Mouse (Mus musculus): ENCODE results near the gene Lcat.

The Lcat gene

GRCm38 (mm10) chr8:105942026-105942425, 1.2 kb downstream of the Lcat start:
- DNase-seq: no peak

DNA sequence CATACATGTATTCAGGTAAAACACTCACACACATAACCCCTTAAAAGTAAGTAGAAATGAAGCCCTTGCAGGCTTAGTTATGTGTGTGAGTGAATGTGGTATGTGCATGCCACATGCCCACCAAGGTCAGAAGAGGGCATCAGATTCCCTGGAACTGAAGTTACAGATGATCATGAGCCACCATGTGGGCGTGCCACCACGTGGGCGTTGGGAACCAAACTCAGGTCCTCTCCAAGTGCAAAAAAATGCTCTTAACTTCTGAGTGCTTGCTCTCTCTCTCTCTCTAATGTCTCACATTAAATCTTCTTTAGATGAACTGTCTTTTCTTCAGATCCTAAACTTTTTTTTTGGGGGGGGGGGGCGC, 4.9 kb downstream of the Lcat start, which contains the start of gene Psmb10:
Psmb10 (minus strand) TSS at position 139 of the 364 bp plus-strand sequence.
- DNase-seq: peak in 1 of 2 experiments; percentile 39

DNA sequence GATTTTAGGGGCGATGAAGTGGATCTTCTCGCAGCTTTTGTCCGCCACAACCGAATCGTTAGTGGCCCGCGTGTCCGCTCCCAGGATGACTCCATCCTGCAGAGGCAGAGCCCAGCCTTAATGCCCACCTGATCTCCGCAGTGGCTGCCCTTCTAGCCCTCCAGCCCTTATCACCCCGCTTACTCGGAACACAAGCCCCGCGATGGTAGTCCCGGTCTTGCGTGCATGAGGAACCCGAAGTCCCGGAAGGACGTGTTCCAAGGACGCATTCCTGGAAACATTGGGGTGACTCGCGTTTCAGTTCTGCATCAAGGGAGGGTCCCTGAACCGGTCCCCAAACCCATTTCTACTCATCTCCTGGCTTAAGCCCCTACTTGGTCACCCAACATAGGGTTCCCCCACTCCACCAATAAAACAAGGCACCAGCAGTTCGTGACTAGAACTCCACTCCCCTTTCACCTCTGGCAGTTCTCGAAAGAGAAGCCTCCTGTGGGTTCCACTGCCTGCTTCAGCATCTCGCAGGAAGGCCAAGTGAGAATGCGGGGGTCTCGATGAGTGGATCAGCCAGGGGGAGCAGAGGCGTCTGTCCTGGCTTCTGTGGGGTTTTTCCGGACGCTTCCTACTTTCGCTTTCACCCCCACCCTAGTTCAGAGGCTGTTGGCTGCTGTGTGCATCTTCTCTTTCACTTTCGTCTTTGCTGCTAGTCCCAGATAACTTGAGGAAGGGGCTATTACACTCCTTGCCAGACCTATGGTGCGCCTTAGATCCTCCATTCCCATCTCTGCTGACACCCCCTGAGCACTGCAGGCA, 5.5 kb downstream of the Lcat start:
- peak in 1 of 2 experiments; percentile 45 for DNase-seq

GRCm38 (mm10) chr8:105936866-105937475, 6.2 kb downstream of the Lcat start:
- peak; percentile 94 to 95 for DNase-seq

GRCm38 (mm10) chr8:105935863-105936603, 7.1 kb downstream of the Lcat start:
- no peak for DNase-seq

GRCm38 (mm10) chr8:105935105-105935504, 8.1 kb downstream of the Lcat start:
- DNase-seq: no peak

- DNase-seq: no peak
These were observed 9.4 kb downstream of the Lcat start, which contains the start of gene Ctrl for GRCm38 (mm10) chr8:105933762-105934161. Ctrl (minus strand) TSS chr8:105933862.

DNA sequence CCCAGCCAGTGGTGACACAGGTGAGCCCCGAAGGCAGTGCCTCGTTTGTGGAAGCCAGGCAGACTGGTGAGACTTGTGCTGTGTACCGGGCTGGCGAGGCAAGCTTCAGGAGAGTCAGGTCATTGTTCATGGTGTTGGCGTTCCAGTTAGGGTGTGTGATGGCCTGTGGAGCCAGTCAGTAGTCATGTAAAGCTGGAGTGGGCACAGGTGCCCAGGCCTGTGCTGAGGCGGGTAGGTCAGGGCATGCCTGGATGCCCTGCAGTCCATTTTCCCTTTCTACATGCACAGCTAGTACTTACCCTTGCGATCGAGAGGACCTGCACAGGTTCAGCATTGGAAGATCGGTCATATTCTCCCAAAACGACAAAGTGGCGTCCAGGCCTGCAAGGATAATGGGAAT, 10.7 kb downstream of the Lcat start:
- no peak for DNase-seq

- DNase-seq: no peak
These were observed 11.9 kb downstream of the Lcat start for GRCm38 (mm10) chr8:105931271-105931670.

DNA sequence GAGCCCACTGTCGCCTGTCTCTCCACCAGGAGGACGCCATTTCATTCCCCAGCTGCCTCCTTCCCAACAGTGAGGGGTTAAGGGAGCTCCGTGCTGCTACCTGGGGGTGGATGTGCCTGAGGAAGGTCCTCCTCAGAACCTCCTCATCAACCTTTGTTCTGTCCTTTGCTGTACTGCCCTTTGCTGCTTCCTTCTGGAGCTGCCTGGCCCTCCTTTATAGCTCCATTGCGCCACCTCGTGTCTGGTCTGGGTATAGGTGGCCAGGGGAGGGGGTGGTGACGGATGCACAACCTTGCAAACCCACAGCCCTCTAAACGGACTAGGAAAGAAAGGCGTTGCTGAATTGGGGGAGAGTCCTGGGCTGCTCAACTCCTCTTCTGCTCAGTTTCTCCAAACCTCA, 12.6 kb downstream of the Lcat start:
- DNase-seq: peak; percentile 56 to 82

GRCm38 (mm10) chr8:105925123-105925522, 18.1 kb downstream of the Lcat start:
- no peak for DNase-seq

DNA sequence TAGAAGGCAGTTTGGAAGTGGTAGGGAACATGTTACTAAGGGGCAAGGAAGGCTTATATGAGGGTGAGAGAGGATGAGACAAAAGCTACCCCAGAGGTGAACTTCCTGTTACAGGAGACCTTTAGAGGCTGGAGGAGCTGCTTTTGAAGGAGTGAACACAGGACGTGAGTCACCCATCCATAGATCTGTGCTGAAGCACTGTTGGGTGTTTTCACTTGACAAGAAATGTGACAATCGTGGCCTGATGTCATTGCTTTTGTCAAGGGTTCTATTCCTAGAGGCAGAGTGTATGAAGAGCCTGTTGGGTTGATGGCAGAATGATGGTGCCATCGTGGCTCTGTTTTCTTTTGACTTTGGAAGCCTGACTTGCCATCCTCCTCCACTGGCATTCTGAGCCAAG, 23.8 kb downstream of the Lcat start:
- DNase-seq: no peak

- DNase-seq: no peak
These were observed 42.1 kb downstream of the Lcat start for GRCm38 (mm10) chr8:105900941-105901616.

DNA sequence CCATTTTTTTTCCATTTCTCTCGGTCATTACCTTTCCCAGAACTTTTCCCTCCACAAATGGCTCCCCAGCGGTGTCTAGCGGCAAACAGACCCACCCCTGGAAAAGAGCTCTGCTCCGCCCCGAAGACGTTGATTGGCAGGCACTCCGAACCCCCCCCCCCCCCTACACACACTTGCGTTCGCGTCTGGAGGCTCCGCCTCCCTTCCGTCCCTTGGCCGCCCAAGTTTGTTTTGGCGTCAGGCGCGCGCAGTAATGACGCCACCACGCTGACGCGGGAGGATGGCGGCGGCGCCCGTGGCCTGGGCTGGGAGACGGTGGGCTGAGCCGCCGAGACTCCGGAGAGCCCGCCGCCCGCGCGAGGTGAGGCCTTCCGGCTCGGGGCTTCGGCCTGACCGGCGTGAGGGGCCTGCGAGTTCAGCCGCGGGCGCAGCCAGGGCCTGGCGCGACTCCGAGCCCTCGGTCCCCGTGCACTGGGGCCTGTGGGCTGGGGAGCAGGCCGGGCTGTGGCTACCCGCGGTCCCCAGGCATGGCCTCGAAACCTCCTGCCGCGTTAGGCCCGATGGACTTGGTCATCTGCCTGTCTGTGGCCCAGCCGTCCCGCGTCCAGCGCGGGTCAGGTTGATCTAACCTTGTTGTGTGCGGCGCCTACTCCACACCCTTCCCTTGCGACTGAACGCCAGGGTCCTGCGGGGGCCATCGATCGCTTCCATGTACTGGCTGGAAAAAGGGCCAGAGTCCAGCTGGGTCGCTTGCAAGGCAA, 42.8 kb downstream of the Lcat start, which contains the start of gene Pskh1:
Pskh1 (plus strand) TSS at position 262 of the 761 bp plus-strand sequence.
- peak; percentile 84 to 91 for DNase-seq

GRCm38 (mm10) chr8:105897801-105898480, 45.2 kb downstream of the Lcat start:
- no peak for DNase-seq

GRCm38 (mm10) chr8:105893339-105893738, 49.8 kb downstream of the Lcat start, which contains the start of gene Nrn1l:
Nrn1l (plus strand) TSS chr8:105893567.
- peak; percentile 72 to 73 for DNase-seq

- peak in 1 of 2 experiments; percentile 30 for DNase-seq
These were observed 50.8 kb downstream of the Lcat start for GRCm38 (mm10) chr8:105892432-105892831.

- DNase-seq: no peak
These were observed 52.3 kb downstream of the Lcat start for GRCm38 (mm10) chr8:105890870-105891269.

- no peak for DNase-seq
These were observed 53.3 kb downstream of the Lcat start for GRCm38 (mm10) chr8:105889756-105890465.
